8 mouse cellular contexts compared by ENCODE assay signal in genomic region chr4:130792376-130793179, GRCm38 (mm10). TPM values are rescaled to one million over a fixed set of nuclear protein-coding genes. Genes with fewer than 3 reads are reported as not detected.
DNase-seq lines count a peak whose midpoint lies in the region; TF ChIP-seq lines count a peak whose summit lies in the region.

Gene Sdc3, plus strand, starts transcription at chr4:130792537.

- no peaks in the 10 kb centered on the region for H3K9me3 ChIP-seq in heart, embryonic 10.5 days
- H3K9me3 ChIP-seq in megakaryocyte, embryonic 14.5 days: no peaks in the 10 kb centered on the region

- no peaks in the 10 kb centered on the region for H3K27me3 ChIP-seq in cerebellum, adult 2 months (ENCODE audit: control insufficient read depth, insufficient read depth, low read length)
- peaks cover 35% of the 10 kb centered on the region for H3K27me3 ChIP-seq in heart, embryonic 10.5 days (ENCODE audit: insufficient read depth, poor library complexity, severe bottlenecking)
- peaks cover 79% of the 10 kb centered on the region for H3K27me3 ChIP-seq in megakaryocyte, embryonic 14.5 days (replicated peaks)

- 0 out of 2 replicates have a peak within 1 kb of the TSS, but pooled peaks have one; percentile 25 for H3K27ac ChIP-seq in cerebellum, adult 2 months (ENCODE audit: insufficient read depth, low read length)
- peak within 1 kb of the TSS; percentile 94 for H3K27ac ChIP-seq in heart, embryonic 10.5 days

- WGBS in cerebellum, adult 2 months: 1% methylated on average over 99 of the region's 99 CpGs
- 6% methylated on average over 95 of the region's 99 CpGs for WGBS in heart, embryonic 10.5 days
- WGBS in large intestine, adult 2 months: 2% methylated on average over 67 of the region's 99 CpGs

- no peak for TF ChIP-seq POLR2A in cerebellum, adult 2 months (IDR thresholded peaks at IDR 0.05; ENCODE audit: borderline replicate concordance, insufficient read depth, low read length)

- DNase-seq in cerebellum, adult 2 months: peak; percentile 46 to 55
- no peak for DNase-seq in cerebellum, adult 8-10 months
- peak; percentile 16 to 31 for DNase-seq in B cell, adult 2 months
- peak; percentile 64 for DNase-seq in cerebellum, adult 9-11 months
- DNase-seq in heart, embryonic 10.5 days (ENCODE audit: low spot score): no peak
- no peak for DNase-seq in large intestine, adult 2 months (ENCODE audit: low read depth, low spot score)
- peak; percentile 12 to 26 for DNase-seq in thymus, postnatal 10 days (ENCODE audit: low spot score in 2 of 2)

- H3K4me3 ChIP-seq in cerebellum, adult 2 months (replicated peaks; ENCODE audit: insufficient read depth, low read depth, low read length): peak within 1 kb of the TSS; percentile 81
- peak within 1 kb of the TSS; percentile 97 for H3K4me3 ChIP-seq in heart, embryonic 10.5 days
- H3K4me3 ChIP-seq in megakaryocyte, embryonic 14.5 days (replicated peaks): peak within 1 kb of the TSS; percentile 88

- H3K4me1 ChIP-seq in cerebellum, adult 2 months (ENCODE audit: control insufficient read depth, insufficient read depth, low read length): peaks cover 19% of the 10 kb centered on the region
- peaks cover 37% of the 10 kb centered on the region for H3K4me1 ChIP-seq in heart, embryonic 10.5 days
- peaks cover 27% of the 10 kb centered on the region for H3K4me1 ChIP-seq in megakaryocyte, embryonic 14.5 days

- H3K36me3 ChIP-seq in heart, embryonic 10.5 days: no peaks in the 10 kb centered on the region
- no peaks in the 10 kb centered on the region for H3K36me3 ChIP-seq in megakaryocyte, embryonic 14.5 days (replicated peaks; ENCODE audit: low read length)

- no peak for TF ChIP-seq CTCF in cerebellum, adult 2 months (IDR thresholded peaks at IDR 0.05; ENCODE audit: borderline replicate concordance, insufficient read depth, low read depth, low read length)

RNA-seq across cellular contexts. Expression of gene Sdc3, which starts in this region (rescaled TPM):
- 105 and 114 TPM in 2 replicates for polyA plus RNA-seq in cerebellum, adult 2 months (2012; rRNA removed)
- 19.0 and 21.6 TPM in 2 replicates for polyA plus RNA-seq in heart, embryonic 10.5 days (2016; fragmentation: Nextera tagmentation; extraction: Ambion mirVana)
- 12.1 and 13.9 TPM in 2 replicates for polyA plus RNA-seq in large intestine, adult 2 months (2012; rRNA removed)
- 52.8 and 57.2 TPM in 2 replicates for polyA plus RNA-seq in megakaryocyte, embryonic 14.5 days (2012; ENCODE audit: insufficient read depth, low replicate concordance)

Comparison
In these comparisons a context has a peak if more than half of its experiments do, and no peak if none do; other contexts are left out.
1. DNase-seq: peak in cerebellum, adult 2 months (2 of 2), B cell, adult 2 months (2 of 2), cerebellum, adult 9-11 months (single experiment) and thymus, postnatal 10 days (2 of 2); none in cerebellum, adult 8-10 months (single experiment), heart, embryonic 10.5 days (single experiment) and large intestine, adult 2 months (single experiment).
2. Peak in every context shown above with its lines, with median percentiles within 50 percentile points of each other: H3K4me3 ChIP-seq.